Mouse (Mus musculus) macrophage (primary cell): ENCODE results near the gene Dmp1. TPM values are rescaled to one million over a fixed set of nuclear protein-coding genes. Genes with fewer than 3 reads are reported as not detected.

Experiments used
- H3K27ac ChIP-seq: fragments of 350-480 bp; formaldehyde crosslinking; 2 replicates; pipeline ENCODE4 v1.9.0; 2021
- H3K36me3 ChIP-seq: fragments of 350-480 bp; formaldehyde crosslinking; 2 replicates; pipeline ENCODE4 v1.9.0; 2021; ENCODE audit errors: inconsistent target
- H3K4me3 ChIP-seq: fragments of 350-480 bp; formaldehyde crosslinking; 2 replicates; pipeline ENCODE4 v1.9.0; 2021; ENCODE audit errors: inconsistent target
- H3K79me2 ChIP-seq: fragments of 350-480 bp; formaldehyde crosslinking; 2 replicates; pipeline ENCODE4 v1.9.0; 2021; ENCODE audit errors: inconsistent target
- WGBS: methylation state at CpG from one replicate; pipeline ENCODE4 v1.1.7; 2026; ENCODE audit warnings: inconsistent platforms; ENCODE audit not compliant: missing documents; 5-methylcytosine and 5-hydroxymethylcytosine counted together
- polyA plus RNA-seq: library from polyadenylated mRNA; stranded (reverse); fragments of 250-400 nt; gene quantifications from 3 replicates; pipeline ENCODE4 v1.2.4, GENCODE M21; 2018; ENCODE audit warnings: inconsistent platforms
- total RNA-seq, 78 experiments: library from RNA; depleted of rRNA; stranded (reverse); fragments of 250-400 nt; gene quantifications; 1 replicate in 9 of 78; 2 replicates in 24 of 78; 3 replicates in 43 of 78; 4 replicates in 2 of 78; pipeline ENCODE4 v1.2.4; 2018; ENCODE audit warnings: inconsistent platforms in 56 of 78

Gene Dmp1
- not detected for total RNA-seq (2018; cell fraction: chromatin; rRNA removed)
- not detected for total RNA-seq (2018; cell fraction: cytosol; rRNA removed)
- not detected for total RNA-seq (2018; cell fraction: nucleus; rRNA removed)
- not detected in 3 replicates for polyA plus RNA-seq

- Histone ChIP-seq H3K36me3 (no peaks in the 10 kb centered on the region), H3K79me2 (no peaks in the 10 kb centered on the region), H3K4me3 (no peak within 1 kb of the TSS), H3K27ac (no peak within 1 kb of the TSS)
- 30% methylated on average over 5 of the region's 5 CpGs for WGBS
These were observed at the start of gene Dmp1 for GRCm38 (mm10) chr5:104202351-104202750. TSS of gene Dmp1 (plus strand) at chr5:104202613.

- Histone ChIP-seq H3K4me3 (no peak overlapping the region), H3K36me3 (no peaks in the 10 kb centered on the region), H3K79me2 (no peaks in the 10 kb centered on the region), H3K27ac (no peak overlapping the region)
- 94% methylated on average over 7 of the region's 7 CpGs for WGBS
These were observed 44.7 kb upstream of the Dmp1 start for GRCm38 (mm10) chr5:104157701-104158100.

- no peaks in the 10 kb centered on the region for H3K79me2 ChIP-seq
- WGBS, result 80% methylated on average over 7 of the region's 7 CpGs
- no peaks in the 10 kb centered on the region for H3K36me3 ChIP-seq
- no peak overlapping the region for H3K27ac ChIP-seq
- H3K4me3 ChIP-seq, result no peak overlapping the region
These were observed 43.9 kb upstream of the Dmp1 start for GRCm38 (mm10) chr5:104158332-104159052.

GRCm38 (mm10) chr5:104160581-104160980 lies 41.8 kb upstream of the Dmp1 start:
- 87% methylated on average over 3 of the region's 3 CpGs for WGBS
- no peak overlapping the region for H3K27ac ChIP-seq
- no peaks in the 10 kb centered on the region for H3K79me2 ChIP-seq
- no peak overlapping the region for H3K4me3 ChIP-seq
- H3K36me3 ChIP-seq, result no peaks in the 10 kb centered on the region

- WGBS, result 100% methylated on average over 1 of the region's 1 CpGs
These were observed 41.0 kb upstream of the Dmp1 start for GRCm38 (mm10) chr5:104161390-104161789.

GRCm38 (mm10) chr5:104163536-104163935 lies 38.9 kb upstream of the Dmp1 start:
- 89% methylated on average over 4 of the region's 4 CpGs for WGBS
- Histone ChIP-seq H3K4me3 (no peak overlapping the region), H3K36me3 (no peaks in the 10 kb centered on the region), H3K79me2 (no peaks in the 10 kb centered on the region), H3K27ac (no peak overlapping the region)

More at GRCm38 (mm10) chr5:104161390-104161789, 41.0 kb upstream of the Dmp1 start:
- Histone ChIP-seq H3K27ac (no peak overlapping the region), H3K36me3 (no peaks in the 10 kb centered on the region), H3K79me2 (no peaks in the 10 kb centered on the region), H3K4me3 (no peak overlapping the region)

GRCm38 (mm10) chr5:104170412-104170811 lies 32.0 kb upstream of the Dmp1 start, which contains the start of gene Dspp:
TSS of gene Dspp (plus strand) at chr5:104170712.
- H3K4me3 ChIP-seq, result no peak within 1 kb of the TSS
- H3K79me2 ChIP-seq, result no peaks in the 10 kb centered on the region
- 95% methylated on average over 7 of the region's 7 CpGs for WGBS
- H3K27ac ChIP-seq, result no peak within 1 kb of the TSS
- no peaks in the 10 kb centered on the region for H3K36me3 ChIP-seq

GRCm38 (mm10) chr5:104173094-104173493 lies 29.3 kb upstream of the Dmp1 start:
- no peak overlapping the region for H3K4me3 ChIP-seq
- no peak overlapping the region for H3K27ac ChIP-seq
- no peaks in the 10 kb centered on the region for H3K79me2 ChIP-seq
- no peaks in the 10 kb centered on the region for H3K36me3 ChIP-seq
- WGBS, result 81% methylated on average over 6 of the region's 6 CpGs

GRCm38 (mm10) chr5:104183743-104184142 lies 18.7 kb upstream of the Dmp1 start:
- Histone ChIP-seq H3K4me3 (no peak overlapping the region), H3K36me3 (no peaks in the 10 kb centered on the region), H3K27ac (no peak overlapping the region), H3K79me2 (no peaks in the 10 kb centered on the region)
- WGBS, result 92% methylated on average over 1 of the region's 1 CpGs

- no peak overlapping the region for H3K4me3 ChIP-seq
- H3K36me3 ChIP-seq, result no peaks in the 10 kb centered on the region
- no peaks in the 10 kb centered on the region for H3K79me2 ChIP-seq
- 91% methylated on average over 3 of the region's 3 CpGs for WGBS
- no peak overlapping the region for H3K27ac ChIP-seq
These were observed 15.1 kb upstream of the Dmp1 start for GRCm38 (mm10) chr5:104187281-104187680.

- Histone ChIP-seq H3K36me3 (no peaks in the 10 kb centered on the region), H3K27ac (no peak overlapping the region), H3K79me2 (no peaks in the 10 kb centered on the region), H3K4me3 (no peak overlapping the region)
- WGBS, result 93% methylated on average over 1 of the region's 1 CpGs
These were observed 7.3 kb upstream of the Dmp1 start for GRCm38 (mm10) chr5:104195086-104195485.

GRCm38 (mm10) chr5:104201153-104201950 lies 1.1 kb upstream of the Dmp1 start:
- WGBS, result 83% methylated on average over 12 of the region's 12 CpGs
- Histone ChIP-seq H3K27ac (no peak overlapping the region), H3K4me3 (no peak overlapping the region), H3K79me2 (no peaks in the 10 kb centered on the region), H3K36me3 (no peaks in the 10 kb centered on the region)

GRCm38 (mm10) chr5:104212531-104212930 lies 10.1 kb downstream of the Dmp1 start:
- WGBS, result 90% methylated on average over 11 of the region's 11 CpGs
- Histone ChIP-seq H3K79me2 (no peaks in the 10 kb centered on the region), H3K4me3 (no peak overlapping the region), H3K36me3 (no peaks in the 10 kb centered on the region), H3K27ac (no peak overlapping the region)

GRCm38 (mm10) chr5:104218926-104219325 lies 16.5 kb downstream of the Dmp1 start:
- Histone ChIP-seq H3K79me2 (no peaks in the 10 kb centered on the region), H3K4me3 (no peak overlapping the region), H3K27ac (no peak overlapping the region), H3K36me3 (no peaks in the 10 kb centered on the region)
- WGBS, result 30% methylated on average over 5 of the region's 5 CpGs

- H3K4me3 ChIP-seq, result no peak overlapping the region
- no peaks in the 10 kb centered on the region for H3K36me3 ChIP-seq
- no peak overlapping the region for H3K27ac ChIP-seq
- WGBS, result 54% methylated on average over 3 of the region's 3 CpGs
- no peaks in the 10 kb centered on the region for H3K79me2 ChIP-seq
These were observed 21.9 kb downstream of the Dmp1 start for GRCm38 (mm10) chr5:104224299-104224698.
